Mouse (Mus musculus) heart, embryonic 10.5 days (tissue): ENCODE data around the gene Klrb1b. TPM values are rescaled to one million over a fixed set of nuclear protein-coding genes. Genes with fewer than 3 reads are reported as not detected.
A peak's percentile ranks its signal among the peaks of the same experiment; 100 is the strongest.
"Not testable (repeated sequence)": the region's sequence is repeated elsewhere in the genome, so short reads cannot be mapped to it uniquely, and the experiment has no call there.

Source experiments
- DNase-seq: peaks from one replicate; pipeline ENCODE4 v3.0.0-alpha.2; 2017; ENCODE audit warnings: low spot score
- H3K27ac ChIP-seq: fragments of 300-500 bp; sonication (generic); 2 replicates; pipeline ENCODE4 v1.5.1; 2016; ENCODE audit warnings: mild to moderate bottlenecking
- H3K27me3 ChIP-seq: fragments of 300-500 bp; sonication (generic); 2 replicates; pipeline ENCODE4 v1.6.1; 2016; ENCODE audit warnings: mild to moderate bottlenecking; ENCODE audit not compliant: poor library complexity, insufficient read depth, severe bottlenecking
- H3K36me3 ChIP-seq: fragments of 300-500 bp; sonication (generic); 2 replicates; pipeline ENCODE4 v1.6.1; 2016; ENCODE audit warnings: mild to moderate bottlenecking, moderate library complexity
- H3K4me1 ChIP-seq: fragments of 300-500 bp; sonication (generic); 2 replicates; pipeline ENCODE4 v1.6.1; 2016; ENCODE audit warnings: mild to moderate bottlenecking
- H3K4me3 ChIP-seq: fragments of 300-500 bp; sonication (generic); 2 replicates; pipeline ENCODE4 v1.5.1; 2016; ENCODE audit warnings: mild to moderate bottlenecking, moderate library complexity
- H3K9me3 ChIP-seq: fragments of 300-500 bp; sonication (generic); 2 replicates; pipeline ENCODE4 v1.6.1; 2016; ENCODE audit warnings: mild to moderate bottlenecking, moderate library complexity
- WGBS: fragments of 180-500 bp; shearing (Covaris S2); methylation state at CpG from one replicate; pipeline ENCODE4 v1.1.7; 2016; 5-methylcytosine and 5-hydroxymethylcytosine counted together
- polyA plus RNA-seq: library from polyadenylated mRNA; unstranded; fragments of >200 nt; fragmentation: Nextera tagmentation; extraction: Ambion mirVana; gene quantifications from 2 replicates; pipeline ENCODE4 v1.2.1, GENCODE M21; 2016

Klrb1b gene
- polyA plus RNA-seq, 1 experiment from 2014 or later: not detected

- whole genome bisulfite sequencing: 57% methylated on average over 8 of the region's 9 CpGs
- Histone ChIP-seq H3K27me3 (no peaks in the 10 kb centered on the region), H3K36me3 (no peaks in the 10 kb centered on the region), H3K9me3 (no peaks in the 10 kb centered on the region), H3K4me1 (peaks cover 14% of the 10 kb centered on the region), H3K27ac (no peak overlapping the region), H3K4me3 (no peak overlapping the region)
- DNase-seq: no peak
These were observed 19.9 kb upstream of the Klrb1b start for GRCm38 (mm10) chr6:128845998-128846542.

- 0 out of 2 replicates have a peak overlapping the region, but pooled peaks have one; percentile 31 for H3K4me3 ChIP-seq
- peaks cover 14% of the 10 kb centered on the region for H3K4me1 ChIP-seq
- DNase-seq: peak; percentile 92
- H3K27ac ChIP-seq: no peak overlapping the region
- H3K36me3 ChIP-seq: no peaks in the 10 kb centered on the region
- H3K27me3 ChIP-seq: no peaks in the 10 kb centered on the region
- WGBS: 29% methylated on average over 7 of the region's 7 CpGs
- no peaks in the 10 kb centered on the region for H3K9me3 ChIP-seq
These were observed 19.3 kb upstream of the Klrb1b start for GRCm38 (mm10) chr6:128845319-128845979.

GRCm38 (mm10) chr6:128844586-128845080, 18.5 kb upstream of the Klrb1b start:
- no peaks in the 10 kb centered on the region for H3K9me3 ChIP-seq
- DNase-seq: no peak
- no peak overlapping the region for H3K27ac ChIP-seq
- H3K4me3 ChIP-seq: no peak overlapping the region
- H3K4me1 ChIP-seq: peaks cover 15% of the 10 kb centered on the region
- 89% methylated on average over 5 of the region's 5 CpGs for WGBS
- H3K36me3 ChIP-seq: no peaks in the 10 kb centered on the region
- no peaks in the 10 kb centered on the region for H3K27me3 ChIP-seq

GRCm38 (mm10) chr6:128844131-128844530, 18.0 kb upstream of the Klrb1b start:
- peak overlapping the region; percentile 85 for H3K4me3 ChIP-seq
- H3K27me3 ChIP-seq: no peaks in the 10 kb centered on the region
- no peak overlapping the region for H3K27ac ChIP-seq
- peaks cover 17% of the 10 kb centered on the region for H3K4me1 ChIP-seq
- WGBS: 37% methylated on average over 8 of the region's 8 CpGs
- no peaks in the 10 kb centered on the region for H3K9me3 ChIP-seq
- no peak for DNase-seq
- no peaks in the 10 kb centered on the region for H3K36me3 ChIP-seq

GRCm38 (mm10) chr6:128843479-128843992, 17.4 kb upstream of the Klrb1b start:
- H3K9me3 ChIP-seq: no peaks in the 10 kb centered on the region
- DNase-seq: peak; percentile 79
- no peaks in the 10 kb centered on the region for H3K27me3 ChIP-seq
- peak overlapping the region; percentile 85 for H3K4me3 ChIP-seq
- H3K27ac ChIP-seq: peak overlapping the region; percentile 90
- no peaks in the 10 kb centered on the region for H3K36me3 ChIP-seq
- H3K4me1 ChIP-seq: peaks cover 17% of the 10 kb centered on the region
- WGBS: under 1% methylated on average over 22 of the region's 22 CpGs

- WGBS: under 1% methylated on average over 44 of the region's 44 CpGs
These were observed 16.9 kb upstream of the Klrb1b start for GRCm38 (mm10) chr6:128842945-128843478.

GRCm38 (mm10) chr6:128842356-128842944, 16.3 kb upstream of the Klrb1b start:
- peaks cover 18% of the 10 kb centered on the region for H3K4me1 ChIP-seq
- no peaks in the 10 kb centered on the region for H3K36me3 ChIP-seq
- no peaks in the 10 kb centered on the region for H3K27me3 ChIP-seq
- H3K27ac ChIP-seq: peak overlapping the region; percentile 90
- WGBS: under 1% methylated on average over 20 of the region's 20 CpGs
- H3K4me3 ChIP-seq: peak overlapping the region; percentile 85
- DNase-seq: no peak
- no peaks in the 10 kb centered on the region for H3K9me3 ChIP-seq

More at GRCm38 (mm10) chr6:128842945-128843478, 16.9 kb upstream of the Klrb1b start:
- peak; percentile 95 for DNase-seq
- Histone ChIP-seq H3K4me1 (peaks cover 17% of the 10 kb centered on the region), H3K9me3 (no peaks in the 10 kb centered on the region), H3K27me3 (no peaks in the 10 kb centered on the region), H3K27ac (peak overlapping the region; percentile 90), H3K4me3 (peak overlapping the region; percentile 85), H3K36me3 (no peaks in the 10 kb centered on the region)

GRCm38 (mm10) chr6:128841327-128842089, 15.4 kb upstream of the Klrb1b start:
- Histone ChIP-seq H3K4me3 (peak overlapping the region; percentile 85), H3K9me3 (no peaks in the 10 kb centered on the region), H3K27ac (no peak overlapping the region), H3K36me3 (no peaks in the 10 kb centered on the region), H3K4me1 (peaks cover 24% of the 10 kb centered on the region), H3K27me3 (no peaks in the 10 kb centered on the region)
- WGBS: 40% methylated on average over 4 of the region's 4 CpGs
- DNase-seq: no peak

GRCm38 (mm10) chr6:128840669-128841068, 14.5 kb upstream of the Klrb1b start:
- H3K36me3 ChIP-seq, H3K4me3 ChIP-seq, H3K27ac ChIP-seq, H3K27me3 ChIP-seq, DNase-seq, H3K9me3 ChIP-seq: not testable (repeated sequence)
- peaks cover 24% of the 10 kb centered on the region for H3K4me1 ChIP-seq
- 85% methylated on average over 3 of the region's 3 CpGs for WGBS

GRCm38 (mm10) chr6:128839921-128840320, 13.8 kb upstream of the Klrb1b start:
- 63% methylated on average over 7 of the region's 7 CpGs for WGBS

GRCm38 (mm10) chr6:128839266-128839771, 13.2 kb upstream of the Klrb1b start:
- peak; percentile 95 for DNase-seq
- Histone ChIP-seq H3K27me3 (no peaks in the 10 kb centered on the region), H3K4me3 (peak overlapping the region; percentile 70), H3K4me1 (peaks cover 22% of the 10 kb centered on the region), H3K9me3 (no peaks in the 10 kb centered on the region), H3K36me3 (no peaks in the 10 kb centered on the region), H3K27ac (peak overlapping the region; percentile 83)
- under 1% methylated on average over 17 of the region's 17 CpGs for WGBS

More at GRCm38 (mm10) chr6:128839921-128840320, 13.8 kb upstream of the Klrb1b start:
- Histone ChIP-seq H3K4me1 (peaks cover 24% of the 10 kb centered on the region), H3K27me3 (no peaks in the 10 kb centered on the region), H3K4me3 (peak overlapping the region; percentile 70; the same call in 1 of the 2 replicates), H3K9me3 (no peaks in the 10 kb centered on the region), H3K27ac (no peak overlapping the region), H3K36me3 (no peaks in the 10 kb centered on the region)
- no peak for DNase-seq
